Mouse (Mus musculus) erythroblast, embryonic 14.5 days (primary cell): ENCODE data around the gene Polg.

Experiments
- GATA1 ChIP-seq: IDR thresholded peaks from 2 replicates; pipeline ENCODE4 v1.6.1; 2012; ENCODE audit warnings: low read length, inconsistent platforms, mixed read lengths
- TAL1 ChIP-seq: IDR thresholded peaks from 3 replicates; pipeline ENCODE4 v1.6.1; 2012; ENCODE audit warnings: low read length, inconsistent platforms, mixed read lengths

DNA sequence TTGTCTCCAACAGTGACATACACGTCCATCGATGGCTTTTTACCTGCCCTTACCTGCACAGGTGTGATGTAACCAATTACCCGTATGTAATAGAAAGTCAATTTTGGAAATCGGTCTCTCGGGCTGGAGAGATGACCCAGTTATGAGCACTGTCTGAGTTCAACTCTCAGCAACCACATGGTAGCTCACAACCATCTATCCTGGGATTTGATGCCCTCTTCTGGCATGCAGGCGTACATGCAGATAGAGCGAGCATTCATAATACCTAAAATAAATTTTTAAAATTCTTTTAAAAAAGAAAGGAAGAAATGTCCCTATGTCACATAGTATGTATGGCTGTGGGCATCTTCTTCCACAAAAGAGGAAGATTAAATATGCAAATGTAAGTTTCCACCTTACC is 5.3 kb upstream of the Polg start:
- no peak for TF ChIP-seq GATA1
- TF ChIP-seq TAL1 = no peak
